Mouse (Mus musculus) central nervous system, embryonic 11.5 days (tissue): Measurements from ENCODE around the gene Ybx3. TPM values are rescaled to one million over a fixed set of nuclear protein-coding genes. Genes with fewer than 3 reads are reported as not detected.

Experiments
- polyA plus RNA-seq: library from polyadenylated mRNA; depleted of rRNA; stranded (reverse); fragments of >200 nt; gene quantifications from 2 replicates; pipeline ENCODE4 v1.2.3, GENCODE M21; 2012; rRNA removed

Ybx3 gene
- 124 and 161 TPM in 2 replicates for polyA plus RNA-seq

GRCm38 (mm10) chr6:131388040-131389021 is at the start of gene Ybx3:
TSS of gene Ybx3 (minus strand) at chr6:131388476.

GRCm38 (mm10) chr6:131353352-131353919 is 34.8 kb downstream of the Ybx3 start, which contains the start of gene Styk1:
TSS of gene Styk1 (minus strand) at chr6:131353597.

Other genes starting within 250 kb of the Ybx3 start
- gene Klra2, start 141.1 kb downstream of the Ybx3 start, polyA plus RNA-seq: 0.06 TPM in 1 of 2 replicates, not detected in the other
- 34.7 and 39.1 TPM in 2 replicates for gene Magohb, start 95.2 kb downstream of the Ybx3 start, polyA plus RNA-seq
- gene Styk1, start 34.9 kb downstream of the Ybx3 start, polyA plus RNA-seq: 0.44 and 1.1 TPM in 2 replicates
- gene 5430401F13Rik, start 97.9 kb upstream of the Ybx3 start, polyA plus RNA-seq: not detected in 2 replicates
- gene Gm6619, start 97.9 kb upstream of the Ybx3 start, polyA plus RNA-seq: not detected in 2 replicates
- not detected in 2 replicates for gene Tas2r130, start 242.4 kb upstream of the Ybx3 start, polyA plus RNA-seq